Mouse (Mus musculus) CD4-positive, CD25-positive, alpha-beta regulatory T cell, adult 4 months (primary cell): ENCODE data around the gene Art2b. TPM values are rescaled to one million over a fixed set of nuclear protein-coding genes. Genes with fewer than 3 reads are reported as not detected.
"Not testable (repeated sequence)": the region's sequence is repeated elsewhere in the genome, so short reads cannot be mapped to it uniquely, and the experiment has no call there.

Source experiments
- ATAC-seq: one replicate; pipeline ENCODE4 v1.8.0; 2017
- polyA plus RNA-seq, 2 experiments: library from polyadenylated mRNA; unstranded; fragments of 100-300 nt; shearing (Covaris generic); gene quantifications; one replicate each; pipeline ENCODE4 v1.2.1; 2017

Gene Art2b
- polyA plus RNA-seq = 100 to 1,000 TPM; 144 to 219 TPM

GRCm38 (mm10) chr7:101585408-101585807 lies at the start of gene Art2b:
Gene Art2b, minus strand, starts transcription at chr7:101585600.
- ATAC-seq = no peak

GRCm38 (mm10) chr7:101634513-101634912 lies 49.1 kb upstream of the Art2b start:
- peak; percentile 73 for ATAC-seq

GRCm38 (mm10) chr7:101633629-101634177 lies 48.3 kb upstream of the Art2b start:
- no peak for ATAC-seq

- ATAC-seq = no peak
These were observed 43.1 kb upstream of the Art2b start for GRCm38 (mm10) chr7:101628481-101628880.

GRCm38 (mm10) chr7:101627166-101627565 lies 41.8 kb upstream of the Art2b start:
- not testable (repeated sequence) for ATAC-seq

- ATAC-seq = no peak
These were observed 38.9 kb upstream of the Art2b start for GRCm38 (mm10) chr7:101624283-101624682.

- not testable (repeated sequence) for ATAC-seq
These were observed 36.5 kb upstream of the Art2b start for GRCm38 (mm10) chr7:101621861-101622260.

GRCm38 (mm10) chr7:101620373-101620772 lies 35.0 kb upstream of the Art2b start:
- peak; percentile 44 for ATAC-seq

GRCm38 (mm10) chr7:101618273-101618672 lies 32.9 kb upstream of the Art2b start:
- peak; percentile 51 for ATAC-seq

- ATAC-seq = peak; percentile 46
These were observed 32.2 kb upstream of the Art2b start for GRCm38 (mm10) chr7:101617438-101618165.

GRCm38 (mm10) chr7:101616136-101616835 lies 30.9 kb upstream of the Art2b start:
- ATAC-seq = no peak

- ATAC-seq = no peak
These were observed 30.0 kb upstream of the Art2b start for GRCm38 (mm10) chr7:101615406-101615805.

- ATAC-seq = peak; percentile 65
These were observed 27.6 kb upstream of the Art2b start for GRCm38 (mm10) chr7:101612786-101613527.

- no peak for ATAC-seq
These were observed 22.4 kb upstream of the Art2b start for GRCm38 (mm10) chr7:101607845-101608244.

GRCm38 (mm10) chr7:101600406-101600805 lies 15.0 kb upstream of the Art2b start:
- ATAC-seq = peak; percentile 96

GRCm38 (mm10) chr7:101598482-101598881 lies 13.1 kb upstream of the Art2b start:
- no peak for ATAC-seq

GRCm38 (mm10) chr7:101594969-101595368 lies 9.6 kb upstream of the Art2b start:
- ATAC-seq = peak; percentile 67

- ATAC-seq = not testable (repeated sequence)
These were observed 1.1 kb downstream of the Art2b start for GRCm38 (mm10) chr7:101584271-101584670.

- ATAC-seq = no peak
These were observed 3.4 kb downstream of the Art2b start for GRCm38 (mm10) chr7:101582012-101582411.

GRCm38 (mm10) chr7:101580863-101581262 lies 4.5 kb downstream of the Art2b start:
- peak; percentile 93 for ATAC-seq

- ATAC-seq = peak; percentile 62
These were observed 11.0 kb downstream of the Art2b start for GRCm38 (mm10) chr7:101574413-101574812.

- not testable (repeated sequence) for ATAC-seq
These were observed 11.8 kb downstream of the Art2b start for GRCm38 (mm10) chr7:101573636-101574035.

GRCm38 (mm10) chr7:101564086-101564485 lies 21.3 kb downstream of the Art2b start:
- ATAC-seq = no peak
